Mouse (Mus musculus) lung, adult 2 months (tissue): Measurements from ENCODE around the gene Arhgef9.

Experiments
- CTCF ChIP-seq: fragments of 200-500 bp; IDR thresholded peaks from 2 replicates; pipeline ENCODE4 v1.5.1; 2011; ENCODE audit warnings: mild to moderate bottlenecking, low read length, control low read depth; ENCODE audit not compliant: insufficient read depth
- POLR2A ChIP-seq: fragments of 200-500 bp; IDR thresholded peaks from 2 replicates; pipeline ENCODE4 v1.6.1; 2011; ENCODE audit warnings: low read depth, mild to moderate bottlenecking, control low read depth, low read length, borderline replicate concordance; ENCODE audit errors: extremely low read depth

DNA sequence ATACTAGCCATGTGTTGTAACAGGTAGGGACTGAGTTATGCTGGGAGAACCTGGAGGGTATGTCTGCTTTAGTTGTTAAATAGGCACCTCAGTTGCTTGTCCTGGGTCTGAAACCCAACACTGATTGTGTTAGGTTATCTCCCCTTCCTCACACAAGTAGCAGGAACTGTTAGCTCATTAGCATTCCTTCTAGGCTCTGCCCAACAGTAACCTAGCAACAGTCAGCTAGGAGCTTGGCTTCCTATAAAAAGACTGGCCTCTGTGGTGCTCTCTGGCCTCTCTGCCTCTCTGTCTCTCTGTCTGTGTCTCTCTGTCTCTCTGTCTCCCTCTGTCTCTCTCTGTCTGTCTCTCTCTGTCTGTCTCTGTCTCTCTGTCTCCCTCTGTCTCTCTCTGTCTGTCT is 42.2 kb upstream of the Arhgef9 start:
- TF ChIP-seq CTCF: no peak
- no peak for TF ChIP-seq POLR2A
